Mouse (Mus musculus): ENCODE results near the gene Slco6c1. TPM values are rescaled to one million over a fixed set of nuclear protein-coding genes. Genes with fewer than 3 reads are reported as not detected.

The Slco6c1 gene
- polyA plus RNA-seq (2015; fragmentation: Nextera tagmentation; extraction: Ambion mirVana): not detected in 2 replicates

DNA sequence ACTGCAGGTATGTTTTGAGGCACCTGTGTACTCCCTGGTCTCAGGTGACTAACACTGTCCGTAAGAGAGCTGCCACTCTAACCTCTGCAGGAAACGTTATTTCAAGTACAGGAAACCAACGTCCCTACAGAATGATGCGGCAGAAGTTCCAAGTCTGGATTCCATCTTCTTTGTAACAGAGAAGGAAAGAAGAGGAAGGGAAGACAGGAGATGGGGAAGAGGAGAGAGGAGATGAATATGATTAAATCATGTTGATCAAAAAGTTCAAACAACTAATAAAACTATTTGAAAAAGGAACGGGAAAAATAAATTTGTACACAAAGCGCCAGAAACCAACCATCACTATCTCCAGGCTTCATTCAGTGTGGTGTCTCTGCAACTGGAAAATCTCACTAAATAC, at the start of gene Slco6c1:
TSS of gene Slco6c1 (minus strand) at position 101 of the 400 bp plus-strand sequence.
- Histone ChIP-seq H3K27ac (no peak within 1 kb of the TSS), H3K36me3 (no peaks in the 10 kb centered on the region), H3K4me1 (no peaks in the 10 kb centered on the region), H3K4me3 (replicated peaks) (no peak within 1 kb of the TSS), H3K9me3 (replicated peaks) (no peaks in the 10 kb centered on the region), H3K4me2 (no peak within 1 kb of the TSS), H3K9ac (no peak within 1 kb of the TSS), H3K27me3 (no peaks in the 10 kb centered on the region)
- ATAC-seq (replicated peaks; ENCODE audit: low FRiP score): no peak
- 93% methylated on average over 6 of the region's 6 CpGs for WGBS

DNA sequence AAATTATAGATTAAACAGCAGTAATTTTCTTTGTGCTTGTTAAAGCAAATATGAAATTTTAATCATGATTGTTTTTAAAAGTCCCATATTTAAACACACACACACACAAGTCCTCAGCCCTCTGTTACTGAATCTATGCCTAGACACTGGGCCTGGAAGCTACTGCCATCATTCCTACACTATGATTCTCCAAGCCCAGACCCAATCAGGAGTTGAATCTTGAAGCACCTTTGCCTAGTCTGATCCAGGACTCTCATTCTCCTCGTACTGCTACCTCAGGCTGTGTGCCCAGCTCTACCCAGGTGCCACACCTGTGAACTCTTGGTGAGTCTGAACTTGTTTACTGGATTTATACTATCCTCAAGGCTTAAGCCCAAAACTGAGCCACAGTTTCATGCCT, 89.1 kb downstream of the Slco6c1 start:
- H3K9ac ChIP-seq: no peak overlapping the region
- H3K9me3 ChIP-seq (replicated peaks): no peaks in the 10 kb centered on the region
- no peaks in the 10 kb centered on the region for H3K4me1 ChIP-seq
- no peaks in the 10 kb centered on the region for H3K36me3 ChIP-seq
- H3K27ac ChIP-seq: no peak overlapping the region
- H3K4me2 ChIP-seq: no peak overlapping the region
- ATAC-seq (replicated peaks; ENCODE audit: low FRiP score): no peak
- no peaks in the 10 kb centered on the region for H3K27me3 ChIP-seq
- WGBS: 39% methylated on average over 1 of the region's 1 CpGs
- no peak overlapping the region for H3K4me3 ChIP-seq (replicated peaks)

DNA sequence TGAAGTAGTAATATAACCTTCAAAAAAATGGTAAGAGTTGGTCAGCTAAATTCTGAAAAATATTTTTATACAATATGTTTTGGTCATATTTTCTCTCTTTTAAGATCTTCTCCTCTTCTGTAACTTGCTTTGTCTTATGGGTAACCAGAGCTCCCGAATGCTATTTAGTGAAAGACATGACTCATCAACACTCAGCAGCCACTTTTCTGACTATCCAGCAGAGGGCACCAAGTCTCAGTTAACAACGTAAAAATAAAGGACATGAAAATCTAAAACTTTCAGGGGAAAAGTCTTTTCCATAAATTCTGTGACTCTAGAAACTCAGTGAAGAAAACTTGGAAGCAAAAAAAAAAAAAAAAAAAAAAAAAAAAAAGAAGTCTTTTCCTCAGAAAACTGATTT, 89.6 kb downstream of the Slco6c1 start:
- no peak overlapping the region for H3K9ac ChIP-seq
- H3K4me1 ChIP-seq: no peaks in the 10 kb centered on the region
- H3K4me3 ChIP-seq (replicated peaks): no peak overlapping the region
- no peak overlapping the region for H3K27ac ChIP-seq
- H3K36me3 ChIP-seq: no peaks in the 10 kb centered on the region
- whole genome bisulfite sequencing: 11% methylated on average over 2 of the region's 2 CpGs
- no peak overlapping the region for H3K4me2 ChIP-seq
- H3K27me3 ChIP-seq: no peaks in the 10 kb centered on the region
- no peak for ATAC-seq (replicated peaks; ENCODE audit: low FRiP score)
- no peaks in the 10 kb centered on the region for H3K9me3 ChIP-seq (replicated peaks)

DNA sequence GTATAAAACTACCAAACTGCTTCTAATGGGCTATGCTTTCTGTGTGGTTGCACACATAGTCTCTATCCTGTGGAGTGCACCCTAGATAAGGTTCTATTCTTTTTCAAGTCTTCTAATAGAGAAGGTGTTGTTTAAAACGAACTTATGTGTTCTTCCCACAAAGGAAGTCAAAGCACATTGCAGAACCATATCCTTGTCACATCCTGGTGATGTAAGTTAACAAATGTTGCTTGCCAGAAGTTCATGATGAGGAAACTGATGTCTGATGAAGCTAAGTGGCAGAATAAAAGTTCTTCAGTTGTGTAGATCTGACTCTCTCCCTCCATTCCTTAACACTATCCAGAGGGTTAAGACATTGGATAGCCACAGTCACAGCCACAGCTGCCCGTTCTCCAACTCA, 90.1 kb downstream of the Slco6c1 start:
- H3K36me3 ChIP-seq: no peaks in the 10 kb centered on the region
- H3K4me1 ChIP-seq: no peaks in the 10 kb centered on the region
- ATAC-seq (replicated peaks; ENCODE audit: low FRiP score): no peak
- H3K4me3 ChIP-seq (replicated peaks): no peak overlapping the region
- H3K9ac ChIP-seq: no peak overlapping the region
- no peaks in the 10 kb centered on the region for H3K27me3 ChIP-seq
- 64% methylated on average over 2 of the region's 2 CpGs for WGBS
- no peak overlapping the region for H3K27ac ChIP-seq
- no peak overlapping the region for H3K4me2 ChIP-seq
- no peaks in the 10 kb centered on the region for H3K9me3 ChIP-seq (replicated peaks)

DNA sequence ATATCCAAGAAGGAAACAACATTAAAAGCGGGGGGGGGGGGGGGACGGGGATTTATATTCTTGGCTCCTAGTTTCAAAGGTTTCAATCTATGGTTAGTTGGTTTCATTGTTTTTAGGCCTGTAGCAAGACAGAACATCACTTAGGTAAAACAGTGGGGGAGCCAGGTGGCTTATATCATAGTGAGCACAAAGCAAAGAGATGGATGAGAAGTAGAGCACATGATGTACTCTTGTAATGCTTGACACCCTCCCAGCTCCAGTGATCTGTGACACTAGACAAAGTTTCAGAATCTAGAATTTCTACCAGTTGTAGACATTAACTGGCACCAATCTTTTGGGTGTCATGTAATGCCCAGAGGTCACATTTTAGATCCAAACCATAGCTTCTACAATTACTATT, 106.7 kb downstream of the Slco6c1 start:
- Histone ChIP-seq H3K4me1 (no peaks in the 10 kb centered on the region), H3K9me3 (replicated peaks) (no peaks in the 10 kb centered on the region), H3K9ac (no peak overlapping the region), H3K27me3 (no peaks in the 10 kb centered on the region), H3K4me3 (replicated peaks) (no peak overlapping the region), H3K36me3 (no peaks in the 10 kb centered on the region), H3K27ac (no peak overlapping the region), H3K4me2 (no peak overlapping the region)
- WGBS: 79% methylated on average over 2 of the region's 2 CpGs
- ATAC-seq (replicated peaks; ENCODE audit: low FRiP score): no peak

DNA sequence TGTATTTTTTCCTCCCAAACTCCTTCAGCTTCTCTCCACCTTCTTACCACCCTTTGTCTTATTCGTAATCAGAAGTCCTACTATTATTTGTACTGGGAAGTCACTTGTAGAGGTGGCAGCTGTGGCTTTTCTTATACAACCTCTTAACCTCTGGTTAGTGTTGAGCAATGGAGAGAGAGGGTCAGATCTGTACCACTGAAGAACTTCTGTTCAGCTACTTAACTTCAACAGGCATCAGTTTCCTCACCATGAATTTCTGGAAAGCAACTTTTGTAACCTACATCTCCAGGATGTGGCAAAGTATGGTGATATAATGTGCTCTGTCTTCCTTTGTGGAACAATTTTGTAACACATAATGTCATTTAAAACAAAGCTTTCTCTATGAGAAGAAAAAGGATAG, 108.7 kb downstream of the Slco6c1 start:
- Histone ChIP-seq H3K9ac (no peak overlapping the region), H3K36me3 (no peaks in the 10 kb centered on the region), H3K4me1 (no peaks in the 10 kb centered on the region), H3K4me2 (no peak overlapping the region), H3K9me3 (replicated peaks) (no peaks in the 10 kb centered on the region), H3K4me3 (replicated peaks) (no peak overlapping the region), H3K27me3 (no peaks in the 10 kb centered on the region), H3K27ac (no peak overlapping the region)
- WGBS: 68% methylated on average over 1 of the region's 1 CpGs
- no peak for ATAC-seq (replicated peaks; ENCODE audit: low FRiP score)

DNA sequence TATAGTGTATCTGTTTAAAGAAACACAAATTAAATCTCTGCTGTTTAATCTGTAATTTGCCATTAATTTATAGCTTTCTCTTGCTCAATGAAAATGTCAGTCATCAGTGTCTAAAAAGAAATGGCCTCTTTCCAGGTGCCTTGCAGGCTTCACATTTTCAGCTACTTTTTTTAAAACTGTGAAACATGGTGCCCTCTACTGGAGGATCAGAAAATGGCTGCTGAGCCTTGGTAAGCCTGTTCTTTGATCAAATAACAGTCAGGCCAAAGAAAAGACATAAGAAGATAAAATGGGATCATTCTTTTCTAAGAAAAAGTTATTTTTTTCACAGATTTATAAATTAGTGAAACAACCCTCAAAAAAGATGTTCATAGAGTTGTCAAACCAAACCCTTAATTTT, 109.1 kb downstream of the Slco6c1 start:
- no peaks in the 10 kb centered on the region for H3K4me1 ChIP-seq
- H3K4me2 ChIP-seq: no peak overlapping the region
- H3K27ac ChIP-seq: no peak overlapping the region
- no peak overlapping the region for H3K9ac ChIP-seq
- H3K4me3 ChIP-seq (replicated peaks): no peak overlapping the region
- no peaks in the 10 kb centered on the region for H3K27me3 ChIP-seq
- no peaks in the 10 kb centered on the region for H3K9me3 ChIP-seq (replicated peaks)
- no peak for ATAC-seq (replicated peaks; ENCODE audit: low FRiP score)
- H3K36me3 ChIP-seq: no peaks in the 10 kb centered on the region

All from kidney, embryonic 15.5 days (tissue).